Mouse (Mus musculus) gastrocnemius, postnatal 25 days (tissue): ENCODE measurements at regions not wholly inside any gene's neighbourhood (a gene's known extent, or its start where the extent isn't known, plus 50 kb on each side); places are given as distances from the start of the nearest gene placed in this dataset.

Source experiments
- DNase-seq: peaks from one replicate; pipeline ENCODE4 v3.0.0; 2022

DNA sequence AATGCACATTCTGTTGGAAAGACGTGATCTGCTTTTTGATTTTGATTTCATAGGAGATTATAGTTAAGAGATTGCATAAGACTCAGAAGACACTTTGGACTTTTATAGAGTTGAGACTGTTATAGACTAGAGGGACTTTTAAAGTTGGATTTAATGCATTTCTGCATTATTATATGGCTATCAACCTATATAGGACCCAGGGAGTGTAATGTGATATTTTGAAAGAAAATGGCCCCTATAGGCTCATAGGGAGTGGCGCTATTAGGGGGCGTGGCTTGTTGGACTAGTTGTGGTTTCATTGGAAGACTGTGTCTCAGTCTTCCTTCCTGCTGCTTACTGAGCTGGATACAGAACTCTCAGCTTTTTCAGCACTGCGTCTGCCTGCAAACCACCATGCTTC, 186.9 kb upstream of the Igfbp7 start:
- DNase-seq = no peak

DNA sequence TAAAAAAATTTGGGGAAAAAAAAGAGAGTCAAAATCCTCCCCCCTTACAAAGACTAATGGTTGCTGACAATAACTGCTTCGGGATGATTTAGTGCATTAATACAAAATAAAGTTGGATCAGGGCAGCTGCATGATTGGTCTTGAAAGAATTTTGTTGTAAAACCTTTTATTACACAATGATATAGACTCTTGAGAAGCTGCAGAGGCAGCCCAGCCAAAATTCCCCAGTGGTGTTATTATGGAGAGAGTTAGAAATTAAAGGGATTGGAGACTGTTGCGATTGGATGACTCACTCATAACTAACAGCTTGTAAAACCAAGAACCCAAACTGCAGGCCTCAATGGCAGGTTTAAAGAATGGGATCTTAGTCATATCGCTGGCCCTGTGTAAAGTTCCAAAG, 181.4 kb upstream of the Igfbp7 start:
- no peak for DNase-seq

DNA sequence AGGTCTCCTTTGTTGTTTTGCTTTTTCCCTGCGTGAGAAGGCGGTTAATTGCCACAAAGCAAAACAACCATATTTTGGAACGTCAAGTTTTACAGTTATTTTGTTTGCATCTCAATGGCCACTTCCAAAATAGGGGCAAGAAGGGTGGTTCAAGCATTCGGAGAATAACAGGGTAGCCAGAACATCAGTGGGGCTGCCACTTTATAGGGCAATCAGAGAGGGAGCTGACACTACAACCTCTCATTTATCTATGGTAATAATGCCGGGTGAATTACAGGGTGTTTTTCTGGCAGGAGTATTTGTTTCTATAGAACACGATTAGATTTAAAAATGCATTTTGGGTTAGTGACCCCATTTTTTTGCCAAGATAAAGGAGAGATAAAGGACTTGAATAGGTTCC, 173.9 kb upstream of the Igfbp7 start:
- DNase-seq = no peak

DNA sequence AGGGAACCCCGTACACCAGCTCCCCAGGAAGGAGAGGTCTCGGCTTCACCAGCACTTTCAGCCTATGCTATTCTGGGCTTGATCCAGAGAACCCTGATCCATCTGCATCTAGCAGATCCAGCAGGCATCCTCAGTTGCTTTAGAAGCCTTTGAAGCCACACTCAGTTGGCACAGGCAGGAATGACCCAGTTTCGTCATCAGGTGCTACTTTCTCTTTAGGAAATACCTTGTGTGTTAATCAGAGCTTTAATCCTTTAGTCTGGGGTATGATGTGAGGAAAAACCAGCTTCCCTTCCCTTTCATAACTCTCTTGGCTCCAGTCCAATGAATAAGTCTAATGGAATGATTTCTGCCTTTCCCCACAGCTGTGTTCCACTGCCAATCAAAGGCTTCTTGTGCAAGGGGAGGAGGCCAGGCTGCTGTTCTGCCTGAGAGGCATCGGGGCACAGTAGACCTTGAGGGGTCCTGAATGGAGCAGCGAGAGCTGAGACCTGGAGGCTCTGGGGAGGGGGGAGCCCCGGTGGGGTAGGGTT, 173.3 kb upstream of the Igfbp7 start:
- no peak for DNase-seq

DNA sequence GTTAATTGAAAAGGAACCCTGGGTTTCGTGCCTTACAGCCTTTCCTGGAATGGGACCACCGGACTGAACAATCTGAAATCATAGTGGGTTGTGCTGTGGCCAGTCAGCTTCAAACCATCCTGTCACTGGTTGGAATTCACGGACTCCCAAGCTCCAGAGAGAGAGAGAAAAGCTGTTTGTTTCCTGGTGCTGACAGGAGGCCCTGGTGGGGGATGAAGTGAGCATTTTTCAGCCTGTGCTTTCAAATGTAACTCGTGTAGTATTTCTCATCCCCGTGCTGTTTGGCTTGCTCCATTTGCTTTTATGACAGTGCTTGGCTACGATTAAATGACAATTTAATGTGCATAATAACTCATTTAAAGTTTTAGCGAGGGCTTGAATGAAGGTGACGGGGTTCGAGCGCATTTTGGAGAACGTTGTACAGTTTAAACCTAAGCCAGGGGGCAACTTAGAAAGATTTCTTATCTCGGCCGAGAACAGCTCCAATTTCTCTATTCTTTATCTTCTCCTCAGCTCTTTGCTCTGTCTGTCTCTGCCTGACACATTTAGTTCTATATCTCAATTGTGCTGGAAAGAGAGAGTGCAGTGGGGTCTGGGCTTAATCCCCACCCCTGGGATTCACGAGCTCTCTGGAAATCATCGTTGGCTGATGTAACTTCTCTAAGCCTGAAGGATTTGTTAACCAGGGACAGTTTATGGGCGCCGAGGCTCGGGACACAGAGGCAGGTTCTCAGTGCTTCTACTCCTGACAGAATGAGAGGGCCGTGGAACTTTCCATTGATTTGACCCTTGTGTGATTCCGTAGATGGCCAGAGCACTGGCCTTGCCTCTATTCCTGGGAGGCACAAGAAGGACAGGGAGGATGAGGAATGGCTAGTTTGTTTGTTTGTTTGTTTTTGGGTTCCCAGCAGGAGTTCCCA, 172.2 kb upstream of the Igfbp7 start:
- DNase-seq = no peak

DNA sequence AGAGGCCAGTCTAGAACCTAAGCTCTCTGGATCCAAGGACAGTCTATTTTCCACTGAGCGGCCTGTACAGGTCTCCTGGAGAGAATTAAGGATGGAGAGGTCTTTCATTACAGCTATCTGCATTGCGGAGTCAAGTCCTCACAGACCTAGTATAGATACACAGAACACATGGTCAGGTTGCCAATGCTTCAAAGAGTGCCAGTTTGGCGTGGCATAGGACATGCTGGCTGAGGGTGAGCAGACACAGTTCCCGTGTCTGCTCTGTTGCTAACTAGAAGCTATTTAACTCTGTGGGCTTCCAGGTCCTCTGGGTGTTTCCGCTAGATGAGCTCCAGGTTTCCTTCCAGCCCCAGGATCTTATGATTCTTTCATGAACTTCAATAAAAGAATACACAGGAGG, 169.0 kb upstream of the Igfbp7 start:
- DNase-seq = no peak

DNA sequence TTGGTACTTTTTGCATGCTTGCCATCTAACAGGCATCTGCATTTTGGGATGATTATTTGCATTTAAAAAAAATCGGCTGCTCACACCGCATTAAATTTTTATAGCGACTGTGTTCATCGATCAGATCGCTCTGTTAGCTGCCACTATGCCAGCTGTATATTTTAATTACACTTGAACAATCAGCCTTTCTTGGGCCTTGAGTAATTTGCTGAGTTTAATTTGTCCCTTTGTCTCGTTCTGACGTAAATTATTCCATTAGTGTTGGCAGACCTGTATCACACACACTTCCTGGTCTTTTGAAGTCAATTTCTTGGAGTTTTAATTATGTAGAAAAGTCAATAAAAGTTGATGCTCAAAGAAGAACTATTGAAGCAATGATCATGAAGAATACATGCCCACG, 167.9 kb upstream of the Igfbp7 start:
- no peak for DNase-seq

DNA sequence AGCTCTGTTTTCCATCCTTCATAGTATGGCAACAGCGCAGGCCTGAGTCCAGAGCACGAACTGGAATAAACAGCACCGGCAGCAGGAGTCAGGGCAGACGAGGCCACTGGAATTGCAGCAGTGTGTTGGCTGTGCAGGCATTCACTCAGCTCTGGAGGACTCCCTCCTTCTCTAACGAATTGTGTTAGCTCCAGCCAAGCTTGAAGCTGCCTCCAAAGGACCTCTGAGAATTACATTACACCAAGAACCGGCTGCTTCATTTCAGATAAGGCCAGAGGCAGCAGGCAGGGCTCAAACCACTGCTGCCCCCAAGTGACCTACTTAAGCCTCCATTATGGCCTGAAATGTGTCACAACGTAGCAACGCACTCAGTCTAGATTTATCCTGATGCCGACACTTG, 162.5 kb upstream of the Igfbp7 start:
- no peak for DNase-seq

DNA sequence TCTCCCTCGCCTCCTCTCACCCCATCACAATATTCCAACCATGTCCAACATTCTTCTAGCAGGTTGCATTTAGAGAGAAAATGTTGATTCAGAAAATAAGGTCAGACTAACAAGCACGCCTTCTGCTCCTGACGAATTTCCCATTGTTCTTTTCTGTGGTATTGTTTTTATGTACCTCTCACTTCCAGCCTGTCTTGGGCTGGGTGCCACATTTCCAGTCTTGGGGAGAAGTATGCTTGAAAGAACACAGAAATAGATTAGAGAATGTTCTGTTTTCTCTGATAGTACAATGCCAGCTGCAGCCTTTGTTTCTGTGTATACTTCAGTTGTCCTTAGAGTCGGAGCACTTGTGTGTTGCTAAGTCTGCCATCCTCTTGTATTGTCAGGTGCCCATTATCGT, 160.3 kb upstream of the Igfbp7 start:
- DNase-seq = no peak

DNA sequence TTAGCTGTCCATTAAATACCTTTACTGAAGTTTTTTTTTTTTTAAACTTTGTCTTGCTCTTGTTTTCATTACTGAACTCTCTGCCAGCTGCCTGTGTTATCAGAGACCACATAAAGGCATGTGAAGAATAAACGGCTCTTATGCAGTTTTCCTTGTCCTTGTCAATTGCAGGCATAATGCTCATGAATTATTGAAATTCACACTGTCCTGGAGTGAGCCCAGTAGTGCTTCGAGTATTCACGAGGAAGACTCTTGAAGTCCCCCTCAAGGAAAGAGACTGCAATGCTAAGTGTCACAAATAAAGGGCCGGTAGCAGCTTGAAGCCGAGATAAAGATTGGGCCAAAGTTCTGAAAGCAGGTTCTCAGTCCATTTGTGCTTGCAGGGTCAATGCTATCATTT, 144.7 kb upstream of the Igfbp7 start:
- DNase-seq = no peak

DNA sequence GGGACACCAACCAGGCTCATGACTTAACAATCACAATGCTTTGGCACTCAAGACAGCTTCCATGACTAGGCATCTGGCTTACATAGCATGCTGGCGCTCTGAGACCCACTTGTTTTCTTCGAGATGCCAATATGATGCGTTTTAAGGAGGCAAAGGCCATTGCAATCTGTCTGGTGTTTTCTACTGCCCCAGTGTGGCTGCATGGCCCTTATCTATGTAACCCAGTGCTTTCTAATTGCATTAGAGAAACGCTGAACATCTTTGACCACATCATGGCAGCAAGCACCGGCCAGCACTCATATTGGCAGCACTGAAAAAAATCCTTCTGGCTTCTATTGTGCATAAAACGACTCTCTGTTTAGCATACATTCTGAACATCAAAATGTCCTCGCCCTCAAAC, 144.2 kb upstream of the Igfbp7 start:
- DNase-seq = no peak

DNA sequence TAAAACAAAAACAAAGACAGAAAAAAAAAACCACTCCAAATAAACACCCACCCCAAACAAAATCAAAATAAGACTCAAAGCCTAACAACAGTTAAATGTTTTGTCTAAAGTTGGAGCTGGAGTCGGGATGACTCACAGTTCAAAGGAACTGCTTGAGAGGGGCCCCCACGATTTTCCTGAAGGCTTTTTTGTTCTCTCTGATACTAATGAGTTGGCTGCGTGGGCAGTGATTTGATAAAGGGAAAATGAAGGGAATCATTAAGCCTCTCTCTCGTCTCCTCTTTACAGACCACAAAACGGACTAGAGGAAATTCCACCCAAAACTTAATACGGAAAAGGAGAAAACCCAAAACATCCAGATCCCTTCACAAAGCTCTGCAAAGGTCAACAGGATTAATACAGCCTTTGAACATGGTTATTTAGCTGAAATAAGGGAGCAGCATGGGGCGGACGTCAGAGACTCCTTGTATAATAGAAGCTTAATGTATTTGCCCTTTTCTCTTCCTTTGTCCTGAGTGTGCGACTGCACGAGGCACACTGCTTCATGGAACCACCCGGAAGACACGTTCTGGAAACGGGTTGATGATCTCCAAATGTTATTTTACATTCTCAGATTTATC, 138.3 kb upstream of the Igfbp7 start:
- no peak for DNase-seq

DNA sequence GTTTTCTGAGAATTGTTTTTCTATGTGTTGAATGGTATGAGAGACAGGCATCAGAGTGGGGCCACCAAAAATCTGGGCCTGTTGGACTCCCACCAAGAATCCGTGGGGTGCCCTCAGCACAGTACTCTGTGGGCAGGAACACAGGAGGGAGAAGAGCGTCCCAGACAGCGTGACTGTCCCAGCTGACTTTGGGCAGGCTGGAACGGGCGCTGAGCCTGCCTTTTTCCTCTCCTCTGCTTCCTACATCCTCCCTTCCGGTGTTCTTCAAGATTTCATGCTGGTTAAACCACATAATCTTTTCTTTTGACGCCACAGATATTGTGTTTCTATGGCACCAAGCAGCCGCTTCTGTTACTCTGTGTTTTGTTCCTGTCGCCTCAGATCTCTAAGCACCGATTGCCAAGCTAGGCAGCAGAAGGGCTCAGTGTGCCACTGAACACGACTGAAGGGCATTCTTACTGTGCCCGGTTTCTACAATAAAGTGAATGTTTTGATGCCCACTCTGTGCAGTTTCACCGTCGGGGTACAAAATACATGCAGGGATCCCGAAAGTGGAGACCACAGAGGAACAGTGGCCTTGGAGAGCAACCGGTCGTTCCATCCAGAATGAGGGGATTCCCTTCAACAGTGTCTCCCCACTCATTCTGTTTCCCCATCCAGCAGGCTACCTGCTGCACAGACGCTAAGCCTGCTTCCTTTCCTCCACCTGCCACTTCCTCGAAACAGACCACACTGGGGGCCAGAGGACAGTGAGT, 124.6 kb upstream of the Igfbp7 start:
- DNase-seq = no peak

DNA sequence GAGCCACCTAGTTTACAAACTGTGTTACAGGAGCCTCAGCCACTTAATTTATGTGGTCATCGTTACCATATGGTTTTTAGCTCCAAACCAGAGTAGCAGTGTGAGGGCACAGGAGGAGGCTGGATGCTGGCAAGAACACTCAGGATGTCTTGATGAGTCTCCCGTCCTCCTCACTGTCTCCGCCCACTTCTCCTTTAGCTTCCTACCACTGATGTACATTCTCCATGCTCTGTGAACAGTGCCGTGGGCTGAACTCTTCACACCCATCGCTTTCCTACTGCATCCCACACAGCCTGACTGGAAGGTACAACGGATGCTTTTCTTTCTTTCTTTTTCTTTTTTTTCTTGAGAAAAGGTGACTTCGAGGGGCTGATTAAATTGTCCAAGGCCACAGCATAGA, 122.5 kb upstream of the Igfbp7 start:
- no peak for DNase-seq

DNA sequence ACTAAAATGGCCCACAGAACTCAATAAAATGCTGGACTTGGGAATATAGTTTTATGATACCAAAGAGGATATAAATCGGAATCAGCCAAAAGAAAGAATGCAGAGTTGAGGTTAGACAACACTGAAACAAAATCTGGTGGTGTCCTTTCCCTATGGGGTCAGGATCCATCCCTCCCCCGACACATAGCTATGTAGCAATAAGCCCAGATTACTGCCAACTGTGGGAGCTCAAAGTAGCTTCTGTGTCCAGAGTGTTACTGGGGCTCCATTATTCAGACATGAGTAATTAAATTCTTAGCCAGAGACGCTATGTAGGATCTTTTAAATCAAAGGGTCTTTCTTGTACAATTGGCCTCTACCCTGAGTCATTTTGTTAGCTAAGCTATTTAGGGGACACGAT, 109.4 kb upstream of the Igfbp7 start:
- DNase-seq = no peak

DNA sequence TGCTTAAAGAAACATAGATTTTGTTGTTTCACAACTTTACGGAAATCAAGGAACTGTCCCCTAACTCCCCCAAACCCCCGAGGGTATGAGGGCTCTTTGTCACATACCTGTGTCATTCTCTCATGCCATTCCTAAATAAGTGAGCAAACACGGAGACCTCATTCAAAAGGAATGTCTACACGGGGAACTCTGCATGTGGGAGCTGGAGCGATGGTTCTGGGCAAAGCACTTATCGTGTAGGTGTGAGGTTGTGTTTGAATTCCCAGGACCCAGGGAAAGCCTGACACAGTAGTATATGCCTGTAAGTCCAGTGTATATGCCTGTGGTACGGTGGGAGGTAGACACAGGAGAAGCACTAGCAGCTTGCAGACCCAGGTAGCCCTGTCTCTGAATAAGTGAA, 107.6 kb upstream of the Igfbp7 start:
- no peak for DNase-seq

DNA sequence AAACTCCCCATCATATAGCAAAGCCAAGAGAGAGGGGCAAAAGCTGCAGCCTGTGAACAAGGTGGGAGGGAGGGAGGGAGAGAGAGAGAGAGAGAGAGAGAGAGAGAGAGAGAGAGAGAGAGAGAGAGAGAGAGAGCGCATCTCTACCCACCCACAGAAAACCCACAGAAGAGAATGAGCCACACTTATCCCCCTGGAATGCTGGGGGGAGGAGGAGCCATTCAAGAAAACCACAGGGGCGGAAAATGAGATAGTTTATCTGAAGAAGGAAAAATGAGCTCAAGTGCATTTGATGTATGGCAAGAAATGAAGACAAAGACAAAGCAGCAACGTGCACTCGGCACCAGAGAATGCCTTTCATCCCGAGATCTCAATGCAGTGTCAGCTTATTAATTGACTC, 94.8 kb upstream of the Igfbp7 start:
- no peak for DNase-seq

DNA sequence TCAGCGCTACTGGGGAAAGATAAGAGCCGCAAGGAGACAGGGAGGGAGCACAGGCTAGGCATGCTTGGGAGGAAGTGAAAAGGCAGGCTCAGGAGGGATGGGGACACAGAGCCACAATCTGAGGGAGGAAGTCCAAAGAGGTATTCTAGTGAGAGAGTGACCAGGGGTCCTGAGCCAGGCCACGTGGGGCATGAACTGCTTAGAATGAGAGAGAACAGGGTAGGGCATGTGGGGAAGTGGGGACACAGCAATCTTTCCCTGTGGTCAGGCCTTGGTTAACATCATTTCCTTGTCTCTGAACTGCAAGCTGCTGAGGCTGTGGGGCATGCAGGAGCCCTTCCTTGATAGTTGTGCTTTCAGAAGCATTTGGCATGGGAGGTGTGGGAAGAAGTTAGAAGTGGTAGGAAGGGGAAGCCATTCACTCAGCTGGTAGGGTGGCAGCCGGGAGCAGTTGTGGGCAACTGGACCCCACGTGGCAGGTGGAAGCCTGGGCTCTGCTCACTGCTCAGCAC, 92.2 kb upstream of the Igfbp7 start:
- DNase-seq = no peak

DNA sequence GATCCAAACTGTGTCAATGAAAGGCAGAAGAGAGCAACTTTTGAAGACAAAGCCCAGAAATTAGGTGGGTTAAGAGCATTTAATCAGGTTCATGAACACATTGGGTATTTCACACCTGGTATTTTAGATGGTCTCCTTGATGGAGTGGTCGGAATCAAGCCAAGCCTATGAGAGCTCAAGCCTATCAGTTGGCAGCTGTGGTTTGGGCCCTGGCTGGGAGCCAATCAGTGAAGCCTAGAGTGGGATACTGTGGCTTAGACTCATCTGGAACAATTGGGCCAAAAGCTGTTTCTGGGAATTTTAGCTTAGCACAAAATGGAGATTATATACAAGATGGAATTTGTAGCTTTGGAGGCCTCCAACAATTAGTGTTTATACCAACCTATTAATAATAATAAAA, 86.8 kb upstream of the Igfbp7 start:
- DNase-seq = no peak

DNA sequence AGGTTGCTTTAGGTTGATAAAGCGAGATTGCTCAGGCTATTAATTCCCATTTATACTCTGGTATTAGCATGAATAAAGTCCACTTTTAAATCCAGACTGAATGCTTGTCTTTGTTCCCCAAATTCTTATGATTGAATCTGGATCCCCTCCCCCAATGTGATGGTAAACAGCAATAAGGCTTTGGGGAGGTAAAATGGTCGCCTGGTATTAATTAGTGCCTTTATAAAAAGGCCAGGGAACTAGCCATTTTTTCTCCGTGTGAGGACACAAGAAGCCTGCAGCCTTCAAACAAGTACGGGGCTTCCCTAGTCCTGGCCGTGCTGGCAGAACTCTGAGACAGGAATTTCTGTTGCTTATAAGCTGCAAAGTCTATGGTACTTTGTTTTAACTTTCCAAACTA, 81.1 kb upstream of the Igfbp7 start:
- DNase-seq = no peak

DNA sequence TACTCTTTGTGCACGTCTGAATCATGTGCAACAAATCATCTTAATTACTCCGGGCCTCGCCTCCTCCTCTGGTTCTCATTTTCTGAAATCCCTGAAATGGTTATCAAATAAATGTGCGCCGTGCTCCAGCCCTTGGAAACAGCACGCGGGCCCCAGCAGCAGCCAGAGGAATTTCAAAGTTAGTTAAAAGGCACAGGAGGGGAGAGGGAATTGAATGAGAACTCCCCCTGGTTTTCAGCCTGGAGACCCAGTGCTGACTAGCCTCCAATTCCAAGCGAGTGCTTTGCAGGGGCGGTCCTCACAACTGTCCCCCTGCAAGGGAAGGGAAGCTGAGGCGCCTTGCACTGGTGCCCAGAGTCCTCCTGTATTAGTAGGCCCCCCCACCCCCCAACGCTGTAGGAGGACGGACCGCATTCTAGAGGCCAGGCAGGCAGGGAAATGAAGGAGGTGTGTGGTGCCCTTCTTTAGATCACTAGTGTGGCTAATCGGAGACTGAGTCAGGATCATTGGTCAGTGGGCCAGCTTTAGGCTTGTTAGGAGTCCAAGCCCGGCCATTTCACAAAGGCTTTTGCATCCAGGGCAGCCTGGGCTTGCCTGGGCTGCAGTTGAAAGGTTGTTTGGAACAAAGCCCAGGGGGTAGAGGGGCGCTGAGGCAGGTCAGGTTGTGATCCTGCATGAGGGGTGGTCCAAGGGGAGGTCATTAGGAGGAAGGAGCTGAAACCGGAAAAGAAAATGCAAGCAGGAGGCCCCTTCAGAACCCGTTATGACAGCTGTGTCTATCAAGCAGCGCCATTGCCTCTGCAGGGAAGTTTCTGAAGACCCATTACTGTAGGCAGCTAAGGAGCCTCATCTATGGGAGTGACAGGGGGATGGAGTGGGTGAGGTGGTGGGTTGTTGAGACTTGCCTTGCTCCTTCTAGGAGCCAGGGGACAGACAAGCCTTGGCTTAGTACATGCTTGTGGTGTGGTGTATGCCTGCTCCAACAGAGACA, 80.3 kb upstream of the Igfbp7 start:
- no peak for DNase-seq
